Mouse (Mus musculus) embryonic fibroblast, embryonic 13.5 days (primary cell): Measurements from ENCODE around the gene Ube2q1.

ENCODE experiments used
- CTCF ChIP-seq: IDR thresholded peaks from 2 replicates; pipeline ENCODE4 v1.5.1; 2011; ENCODE audit warnings: mild to moderate bottlenecking, control low read depth, low read length, moderate library complexity, borderline replicate concordance; ENCODE audit not compliant: insufficient read depth
- POLR2A ChIP-seq: IDR thresholded peaks from 2 replicates; pipeline ENCODE4 v1.6.1; 2011; ENCODE audit warnings: low read depth, mild to moderate bottlenecking, control low read depth, low read length, moderate library complexity

DNA sequence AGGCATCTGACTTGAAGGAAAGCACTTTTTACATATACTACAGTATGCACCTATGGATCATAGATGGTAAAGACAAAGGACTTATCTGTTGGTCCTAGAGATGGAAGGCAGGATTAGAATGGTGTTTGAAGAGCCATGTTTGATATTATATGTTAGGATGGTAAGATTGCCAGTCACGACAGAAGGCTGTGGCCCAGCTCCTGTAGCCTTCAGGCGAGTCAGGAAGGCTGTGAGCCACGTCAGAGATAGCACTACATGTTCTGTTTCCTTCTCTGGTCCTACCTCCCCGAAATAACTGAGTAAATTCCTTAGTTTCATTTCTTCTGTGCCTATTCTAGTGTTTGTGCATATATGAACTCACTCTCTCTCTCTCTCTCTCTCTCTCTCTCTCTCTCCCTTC lies 41.3 kb upstream of the Ube2q1 start:
- TF ChIP-seq CTCF, result no peak
- TF ChIP-seq POLR2A, result no peak
